Mouse (Mus musculus): ENCODE measurements around the gene Zfp108.
"Not testable (repeated sequence)": the region's sequence is repeated elsewhere in the genome, so short reads cannot be mapped to it uniquely, and the experiment has no call there.

DNA sequence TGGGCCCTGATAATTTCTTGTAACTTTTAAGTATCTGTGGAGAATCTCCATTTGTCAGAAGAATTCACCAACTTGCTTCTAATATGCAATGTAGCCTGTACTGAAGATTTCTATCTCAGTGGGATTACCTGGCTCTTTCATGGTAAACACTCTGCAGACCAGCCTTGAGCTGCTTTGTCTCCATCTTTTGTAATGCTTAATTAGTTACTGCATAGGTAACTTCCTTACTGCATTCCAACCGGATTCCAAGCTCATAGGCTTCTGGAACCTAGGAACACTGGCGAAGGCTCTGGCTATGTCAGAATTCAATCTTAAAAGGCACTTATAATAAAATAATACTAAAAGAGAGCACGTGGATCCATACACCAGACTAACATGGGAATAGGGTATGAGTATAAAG lies 24.2 kb downstream of the Zfp108 start:
- not testable (repeated sequence) for TF ChIP-seq CTCF (IDR thresholded peaks at IDR 0.05; ENCODE audit: control insufficient read depth, insufficient read depth, insufficient read length); CEBPB (IDR thresholded peaks at IDR 0.05; ENCODE audit: low read depth); USF1 (IDR thresholded peaks at IDR 0.05; ENCODE audit: low read depth); MYOG (IDR thresholded peaks at IDR 0.05; ENCODE audit: control insufficient read depth, extremely low read depth, insufficient read length); MAX (IDR thresholded peaks at IDR 0.05); FOSL1 (IDR thresholded peaks at IDR 0.05; ENCODE audit: insufficient read depth, low read length, poor library complexity, severe bottlenecking)
